Mouse (Mus musculus): ENCODE measurements around the gene Camta1. TPM values are rescaled to one million over a fixed set of nuclear protein-coding genes. Genes with fewer than 3 reads are reported as not detected.

Gene Camta1
- total and polyA plus RNA-seq, 2 experiments, result 2.7 to 6.1 TPM

DNA sequence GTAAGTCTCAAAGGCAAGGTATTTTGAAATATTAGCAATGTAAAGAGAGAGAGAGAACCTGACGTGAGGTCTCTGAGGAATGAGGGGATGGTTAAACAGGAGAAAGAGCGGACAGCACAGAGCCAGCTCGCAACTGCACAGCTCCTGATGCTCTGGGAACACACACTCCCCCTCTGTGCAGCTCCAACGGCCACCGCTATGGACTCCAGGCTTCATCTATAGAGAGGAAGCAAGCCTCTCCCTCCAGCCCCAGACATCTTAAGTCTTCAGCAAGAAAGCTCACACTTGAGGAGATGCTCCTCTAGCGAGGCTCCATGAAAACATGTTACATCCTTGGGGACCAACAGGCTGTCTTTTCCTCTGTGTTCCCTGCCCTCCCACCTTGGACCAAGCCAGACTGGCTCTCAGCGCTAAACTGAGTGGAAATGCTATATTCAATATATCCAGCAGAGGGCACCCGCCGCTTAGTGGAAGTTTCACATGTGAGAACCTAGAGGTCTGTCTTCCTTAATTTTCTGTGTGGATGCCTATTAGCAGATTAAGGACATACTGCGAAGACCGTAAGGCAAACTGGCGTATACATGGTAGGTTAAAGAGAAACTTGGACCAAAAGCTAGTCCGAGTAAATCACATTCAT is 788.5 kb downstream of the Camta1 start:
- peak; percentile 24 for DNase-seq (ENCODE audit: extremely low read depth, low read depth, low spot score)
- 42% methylated on average over 13 of the region's 13 CpGs for WGBS

DNA sequence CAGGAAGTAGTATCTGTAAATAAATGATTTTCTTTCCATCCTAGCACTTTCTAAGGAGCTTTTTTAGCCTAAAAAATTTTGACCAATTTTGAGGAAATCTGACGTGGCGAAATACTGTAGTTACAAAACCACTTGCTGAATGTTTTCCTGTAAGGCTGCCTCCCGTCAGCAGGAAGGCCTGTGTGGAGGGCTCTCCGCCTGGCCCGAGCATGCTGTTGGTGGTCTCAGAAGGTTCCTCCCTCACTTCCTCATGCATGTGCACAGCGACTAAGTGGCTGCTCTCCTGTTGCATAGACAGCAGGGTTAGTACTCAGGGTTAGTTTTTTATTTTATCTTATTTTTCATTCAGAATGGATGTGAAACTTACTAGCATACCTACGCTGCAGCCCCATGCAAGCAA is 790.7 kb downstream of the Camta1 start:
- Histone ChIP-seq H3K9ac (ENCODE audit: low read depth, low read length) (no peak overlapping the region), H3K36me3 (ENCODE audit: control insufficient read depth, insufficient read depth, low read length) (no peaks in the 10 kb centered on the region), H3K27ac (replicated peaks; ENCODE audit: insufficient read depth, low read depth, low read length) (no peak overlapping the region), H3K27me3 (ENCODE audit: control insufficient read depth, insufficient read depth, low read length) (no peaks in the 10 kb centered on the region), H3K79me2 (ENCODE audit: control insufficient read depth, insufficient read depth, low read length) (no peaks in the 10 kb centered on the region), H3K4me1 (ENCODE audit: control insufficient read depth, insufficient read depth, low read length) (no peaks in the 10 kb centered on the region), H3K4me3 (ENCODE audit: insufficient read depth, low read depth, low read length) (no peak overlapping the region)
- 70% methylated on average over 7 of the region's 7 CpGs for WGBS
- TF ChIP-seq CTCF (IDR thresholded peaks at IDR 0.05; ENCODE audit: low read depth, low read length), result no peak
- TF ChIP-seq POLR2A (IDR thresholded peaks at IDR 0.05; ENCODE audit: extremely low read depth, insufficient read depth, low read length), result no peak
- no peak for DNase-seq (ENCODE audit: extremely low read depth, low read depth, low spot score)

More for the DNA sequence above, 788.5 kb downstream of the Camta1 start:
- no peaks in the 10 kb centered on the region for H3K36me3 ChIP-seq (ENCODE audit: control insufficient read depth, insufficient read depth, low read length)
- H3K27ac ChIP-seq (replicated peaks; ENCODE audit: insufficient read depth, low read depth, low read length), result no peak overlapping the region
- no peak overlapping the region for H3K9ac ChIP-seq (ENCODE audit: low read depth, low read length)
- no peaks in the 10 kb centered on the region for H3K4me1 ChIP-seq (ENCODE audit: control insufficient read depth, insufficient read depth, low read length)
- no peaks in the 10 kb centered on the region for H3K27me3 ChIP-seq (ENCODE audit: control insufficient read depth, insufficient read depth, low read length)
- no peak for TF ChIP-seq POLR2A (IDR thresholded peaks at IDR 0.05; ENCODE audit: extremely low read depth, insufficient read depth, low read length)
- TF ChIP-seq CTCF (IDR thresholded peaks at IDR 0.05; ENCODE audit: low read depth, low read length), result peak; percentile 64
- no peaks in the 10 kb centered on the region for H3K79me2 ChIP-seq (ENCODE audit: control insufficient read depth, insufficient read depth, low read length)
- no peak overlapping the region for H3K4me3 ChIP-seq (ENCODE audit: insufficient read depth, low read depth, low read length)

- Histone ChIP-seq H3K9ac (ENCODE audit: low read depth, low read length) (no peak overlapping the region), H3K27me3 (ENCODE audit: control insufficient read depth, insufficient read depth, low read length) (no peaks in the 10 kb centered on the region), H3K4me3 (ENCODE audit: insufficient read depth, low read depth, low read length) (no peak overlapping the region), H3K4me1 (ENCODE audit: control insufficient read depth, insufficient read depth, low read length) (no peaks in the 10 kb centered on the region), H3K36me3 (ENCODE audit: control insufficient read depth, insufficient read depth, low read length) (no peaks in the 10 kb centered on the region), H3K27ac (replicated peaks; ENCODE audit: insufficient read depth, low read depth, low read length) (no peak overlapping the region), H3K79me2 (ENCODE audit: control insufficient read depth, insufficient read depth, low read length) (no peaks in the 10 kb centered on the region)
- WGBS, result 59% methylated on average over 4 of the region's 4 CpGs
- TF ChIP-seq CTCF (IDR thresholded peaks at IDR 0.05; ENCODE audit: low read depth, low read length), result no peak
- no peak for TF ChIP-seq POLR2A (IDR thresholded peaks at IDR 0.05; ENCODE audit: extremely low read depth, insufficient read depth, low read length)
- DNase-seq (ENCODE audit: extremely low read depth, low read depth, low spot score), result no peak
Observed at GRCm38 (mm10) chr4:151068751-151069150, 792.9 kb downstream of the Camta1 start.

DNA sequence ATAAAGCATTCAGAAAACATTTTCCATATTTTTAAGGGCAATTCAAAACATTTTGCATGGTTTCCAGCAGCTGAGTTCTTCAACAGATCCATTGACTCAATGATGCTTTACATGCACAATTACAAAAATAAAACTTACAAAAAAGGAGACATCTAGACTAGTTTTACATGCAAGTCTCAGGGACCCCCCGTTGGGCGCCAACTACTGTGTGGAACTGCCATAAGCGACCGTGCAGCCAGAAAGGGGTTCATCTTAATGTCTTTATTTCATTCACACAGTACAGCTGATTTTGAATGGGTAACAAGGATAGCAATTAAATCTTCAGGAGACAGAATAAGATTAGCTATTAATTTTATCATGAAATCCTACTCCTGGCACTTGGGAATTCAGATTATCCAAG is 802.1 kb downstream of the Camta1 start:
- no peak overlapping the region for H3K4me3 ChIP-seq (ENCODE audit: insufficient read depth, low read depth, low read length)
- 97% methylated on average over 4 of the region's 4 CpGs for WGBS

GRCm38 (mm10) chr4:151058634-151059033 is 803.0 kb downstream of the Camta1 start:
- DNase-seq (ENCODE audit: extremely low read depth, low read depth, low spot score), result no peak
- Histone ChIP-seq H3K4me1 (ENCODE audit: control insufficient read depth, insufficient read depth, low read length) (peaks cover 3% of the 10 kb centered on the region), H3K4me3 (ENCODE audit: insufficient read depth, low read depth, low read length) (no peak overlapping the region), H3K79me2 (ENCODE audit: control insufficient read depth, insufficient read depth, low read length) (peaks cover 23% of the 10 kb centered on the region), H3K36me3 (ENCODE audit: control insufficient read depth, insufficient read depth, low read length) (peaks cover 13% of the 10 kb centered on the region; the same call in 1 of the 2 replicates), H3K27me3 (ENCODE audit: control insufficient read depth, insufficient read depth, low read length) (no peaks in the 10 kb centered on the region), H3K9ac (ENCODE audit: low read depth, low read length) (no peak overlapping the region), H3K27ac (replicated peaks; ENCODE audit: insufficient read depth, low read depth, low read length) (no peak overlapping the region)
- WGBS, result 85% methylated on average over 4 of the region's 4 CpGs
- no peak for TF ChIP-seq POLR2A (IDR thresholded peaks at IDR 0.05; ENCODE audit: extremely low read depth, insufficient read depth, low read length)
- no peak for TF ChIP-seq CTCF (IDR thresholded peaks at IDR 0.05; ENCODE audit: low read depth, low read length)

More for the DNA sequence above, 802.1 kb downstream of the Camta1 start:
- Histone ChIP-seq H3K79me2 (ENCODE audit: control insufficient read depth, insufficient read depth, low read length) (peaks cover 17% of the 10 kb centered on the region), H3K9ac (ENCODE audit: low read depth, low read length) (no peak overlapping the region), H3K4me1 (ENCODE audit: control insufficient read depth, insufficient read depth, low read length) (peaks cover 2% of the 10 kb centered on the region), H3K27ac (replicated peaks; ENCODE audit: insufficient read depth, low read depth, low read length) (no peak overlapping the region), H3K36me3 (ENCODE audit: control insufficient read depth, insufficient read depth, low read length) (peaks cover 8% of the 10 kb centered on the region; the same call in 1 of the 2 replicates), H3K27me3 (ENCODE audit: control insufficient read depth, insufficient read depth, low read length) (no peaks in the 10 kb centered on the region)
- TF ChIP-seq CTCF (IDR thresholded peaks at IDR 0.05; ENCODE audit: low read depth, low read length) (no peak), POLR2A (IDR thresholded peaks at IDR 0.05; ENCODE audit: extremely low read depth, insufficient read depth, low read length) (no peak)
- DNase-seq (ENCODE audit: extremely low read depth, low read depth, low spot score), result no peak

Data from liver, adult 2 months (tissue).